Mouse (Mus musculus): Measurements from ENCODE around the gene Gm4513.
"Not testable (repeated sequence)": the region's sequence is repeated elsewhere in the genome, so short reads cannot be mapped to it uniquely, and the experiment has no call there.

Gene Gm4513

DNA sequence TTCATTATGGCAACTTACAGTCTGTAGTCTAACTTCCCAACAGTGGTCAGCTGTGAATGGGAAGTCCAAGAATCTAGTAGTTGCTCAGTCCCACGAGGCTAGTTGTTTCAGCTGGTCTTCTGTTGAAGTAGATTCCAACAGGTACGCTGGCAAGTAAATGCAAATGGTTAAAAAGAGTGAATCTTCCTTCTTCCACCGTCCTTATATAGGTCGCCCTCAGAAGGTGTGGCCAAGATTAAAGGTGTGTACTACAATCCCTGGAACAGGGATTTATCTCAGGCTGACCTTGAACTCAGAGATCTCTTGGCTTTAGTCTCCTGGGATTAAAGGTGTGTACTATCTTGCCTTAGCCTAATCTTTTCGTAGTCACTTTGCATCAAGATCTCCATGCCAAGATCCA is at the start of gene Gm4513:
TSS of gene Gm4513 (minus strand) at position 101 of the 400 bp plus-strand sequence.
- not testable (repeated sequence) for DNase-seq (ENCODE audit: low spot score)

DNA sequence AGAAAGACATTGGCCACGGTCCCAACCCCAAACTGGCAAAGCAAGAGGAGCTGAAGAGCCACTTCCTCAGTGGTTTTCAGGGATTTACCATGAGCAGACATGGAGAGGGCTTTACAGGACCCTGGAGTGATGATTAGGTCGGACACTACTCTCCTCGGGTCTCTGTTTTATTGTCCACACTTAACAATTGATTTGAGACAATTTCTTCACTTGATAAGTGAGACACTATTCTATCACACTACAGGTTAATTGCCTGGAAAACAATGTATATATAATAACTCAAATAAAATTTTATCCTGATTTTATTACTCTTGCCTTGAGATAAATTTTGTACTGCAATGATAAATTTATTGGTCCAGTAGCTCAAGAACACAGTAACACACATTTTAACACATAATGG is 22.7 kb downstream of the Gm4513 start, which contains the start of gene Gm4141:
TSS of gene Gm4141 (minus strand) at position 101 of the 400 bp plus-strand sequence.
- not testable (repeated sequence) for DNase-seq (ENCODE audit: low spot score)

DNA sequence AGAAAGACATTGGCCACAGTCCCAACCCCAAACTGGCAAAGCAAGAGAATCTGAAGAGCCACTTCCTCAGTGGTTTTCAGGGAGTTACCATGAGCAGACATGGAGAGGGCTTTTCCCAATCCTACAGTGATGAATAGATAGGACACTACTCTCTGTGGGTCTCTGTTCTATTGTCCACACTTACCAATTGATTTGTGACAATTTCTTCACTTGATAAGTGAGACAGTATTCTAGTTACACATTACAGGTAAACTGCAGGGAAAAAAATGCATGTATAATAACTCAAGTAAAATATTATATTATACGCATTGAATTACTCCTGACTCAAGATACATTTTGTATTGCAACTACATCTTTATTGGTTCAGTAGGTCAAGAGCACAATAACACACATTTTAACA is 53.2 kb downstream of the Gm4513 start, which contains the start of gene Gm5726:
TSS of gene Gm5726 (minus strand) at position 101 of the 400 bp plus-strand sequence.
- not testable (repeated sequence) for DNase-seq (ENCODE audit: low spot score)
